Mouse (Mus musculus): ENCODE data around the gene Chtop. TPM values are rescaled to one million over a fixed set of nuclear protein-coding genes. Genes with fewer than 3 reads are reported as not detected.

Chtop gene
- total RNA-seq (2021) = 100 to 1,000 TPM; 110 to 118 TPM
- long read RNA-seq, experiment 1, transcript Chtop-201 (5 exons, 3,257 nt) = minor isoform, 7 of 91 reads
- long read RNA-seq, experiment 1, transcript Chtop-207 (5 exons, 1,321 nt) = minor isoform, 10 of 91 reads
- long read RNA-seq, experiment 1, transcript Chtop-202 (6 exons, 2,012 nt) = major isoform, 30 of 91 reads
- long read RNA-seq, experiment 1, partial matches to known transcripts = 11 of 91 reads
- long read RNA-seq, experiment 1, other reads (novel, unspliced or antisense) = 29 of 91 reads
- long read RNA-seq, experiment 2, transcript Chtop-207 (5 exons, 1,321 nt) = minor isoform, 5 of 112 reads
- long read RNA-seq, experiment 2, transcript Chtop-201 (5 exons, 3,257 nt) = minor isoform, 10 of 112 reads
- long read RNA-seq, experiment 2, transcript Chtop-202 (6 exons, 2,012 nt) = major isoform, 48 of 112 reads
- long read RNA-seq, experiment 2, partial matches to known transcripts = 4 of 112 reads
- long read RNA-seq, experiment 2, other reads (novel, unspliced or antisense) = 42 of 112 reads

DNA sequence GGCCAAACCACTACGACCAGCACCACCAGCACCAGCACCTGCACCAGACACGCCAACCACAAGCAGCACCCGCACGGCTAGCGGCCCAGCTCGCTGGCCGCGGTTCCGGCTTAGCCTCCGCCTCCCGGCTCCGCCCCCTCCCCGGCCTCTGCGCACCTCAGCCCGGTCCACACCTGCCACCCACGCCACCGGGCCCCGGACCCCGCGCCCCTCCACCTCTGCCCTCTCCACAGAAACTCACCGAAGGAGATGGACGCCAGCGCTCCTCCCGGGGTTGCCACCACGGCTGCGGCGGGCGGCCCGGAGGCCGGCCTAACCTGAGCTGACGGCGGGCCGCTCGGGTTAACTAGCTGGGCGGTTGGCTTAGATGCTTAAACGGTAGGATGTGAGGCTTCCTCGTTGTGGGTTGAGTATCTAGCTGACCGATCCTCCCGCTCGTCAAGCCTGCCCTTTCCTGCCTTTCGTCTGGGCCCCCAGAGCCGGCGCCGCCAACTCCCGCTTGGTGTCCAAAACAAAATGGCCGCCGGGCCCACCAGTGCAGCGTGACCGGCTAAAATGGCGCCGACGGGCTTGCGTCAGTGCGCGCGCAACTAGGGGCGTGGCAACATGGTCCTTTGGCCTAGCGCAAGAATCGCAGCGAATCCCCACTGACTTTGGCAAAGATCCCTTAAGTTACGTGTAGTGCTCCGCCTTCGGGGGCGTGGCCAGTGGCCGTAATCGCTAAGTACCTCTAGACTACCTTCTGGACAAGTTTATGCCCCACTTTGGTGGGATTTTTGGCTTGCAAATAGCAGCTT, at the start of gene Chtop:
Gene Chtop (minus strand): TSS at position 549 of the 797 bp plus-strand sequence.
- DNase-seq (ENCODE audit: low spot score in 2 of 2) = peak; percentile 99 to 100

DNA sequence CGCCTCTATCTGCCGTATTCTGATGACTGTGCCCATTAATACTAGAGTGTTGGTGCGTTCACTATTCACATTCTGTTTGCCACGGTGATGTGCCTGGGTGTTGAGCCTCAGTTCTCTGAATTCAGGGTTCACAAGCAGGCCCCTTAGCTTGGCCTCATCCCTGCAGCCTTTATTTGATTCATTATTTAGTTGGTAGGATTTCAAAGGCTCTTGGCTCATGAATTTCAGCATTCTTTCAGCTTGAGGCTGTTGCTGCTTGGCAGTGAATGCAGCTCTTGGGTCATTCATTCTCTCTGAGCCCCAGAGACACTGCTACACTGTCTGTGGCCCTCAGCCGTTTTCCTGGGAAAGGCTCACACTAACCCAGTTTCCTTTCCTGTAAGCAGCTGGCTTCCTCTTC, 46.7 kb upstream of the Chtop start:
- peak in 1 of 2 experiments; percentile 48 for DNase-seq (ENCODE audit: low spot score in 2 of 2)

DNA sequence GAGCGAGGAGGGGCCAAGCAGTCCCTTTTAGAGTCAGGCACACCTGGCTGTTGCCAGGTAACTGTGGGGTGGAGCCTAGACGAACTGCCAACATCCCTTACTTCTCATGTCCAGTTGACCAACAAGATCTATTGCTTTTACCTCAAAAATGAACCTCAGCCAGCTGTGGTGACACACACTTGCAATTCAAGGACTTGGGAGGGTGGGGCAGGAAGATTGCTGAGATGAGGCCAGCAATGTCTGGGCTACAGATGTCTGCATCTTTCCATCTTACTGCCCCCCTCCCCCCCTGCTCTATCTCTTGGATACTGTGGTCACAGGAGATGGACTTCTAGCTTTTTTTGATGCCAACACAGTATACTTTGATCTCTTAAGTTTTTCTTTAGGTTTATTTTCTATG, 42.9 kb upstream of the Chtop start:
- no peak for DNase-seq (ENCODE audit: low spot score in 2 of 2)

DNA sequence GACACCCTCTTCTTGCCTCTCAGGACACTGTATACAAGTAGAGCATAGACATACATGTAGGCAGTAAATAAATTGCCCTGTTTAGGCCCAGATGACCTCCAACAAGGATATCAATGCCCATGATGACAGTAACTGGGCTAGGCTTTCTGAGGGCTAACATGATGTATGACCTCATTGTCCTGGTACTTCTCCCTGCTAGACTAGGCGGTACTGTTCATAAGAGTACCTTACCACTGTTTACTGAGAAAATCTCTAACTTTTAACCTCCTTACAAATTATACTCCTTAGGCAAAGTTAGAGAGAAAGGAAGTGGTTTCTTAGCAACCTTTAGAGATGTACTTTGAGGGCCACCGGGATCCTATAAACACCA, 41.1 kb upstream of the Chtop start:
- no peak for DNase-seq (ENCODE audit: low spot score in 2 of 2)

DNA sequence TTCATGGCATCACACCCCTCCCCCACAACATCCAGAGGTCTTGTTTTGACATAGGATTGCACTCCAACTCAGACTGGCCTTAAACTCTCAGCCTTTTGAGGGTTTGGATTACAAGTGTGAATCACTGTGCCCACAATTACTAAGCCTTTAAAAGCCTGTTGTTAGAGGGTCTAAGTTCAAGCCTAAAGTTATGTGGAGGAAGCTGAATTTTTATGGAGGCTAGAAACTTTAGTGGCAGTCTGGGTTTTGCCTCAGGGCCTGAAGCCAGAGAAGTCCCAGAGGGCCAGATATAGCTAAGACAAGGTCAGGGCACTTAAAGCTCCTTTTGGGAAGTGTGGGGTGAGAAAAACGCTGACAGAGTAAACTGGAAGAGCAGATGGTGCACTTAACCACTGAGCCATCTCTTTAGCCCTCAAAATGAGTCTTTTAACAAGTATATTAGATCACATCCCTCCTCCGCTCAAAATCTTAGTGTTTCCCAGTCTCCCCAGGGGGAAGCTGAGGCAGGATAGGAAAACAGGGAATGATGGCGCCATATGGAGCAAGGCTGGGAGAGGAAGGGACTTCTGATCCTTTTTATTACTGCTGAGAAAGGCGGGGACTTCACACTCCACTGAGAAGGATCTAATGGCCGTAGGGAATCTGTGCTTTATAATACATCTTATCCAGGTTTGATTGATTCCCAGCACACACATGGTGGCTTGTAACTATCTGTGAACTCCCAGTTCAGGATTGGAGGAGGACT, 40.5 kb upstream of the Chtop start:
- DNase-seq (ENCODE audit: low spot score in 2 of 2) = no peak

DNA sequence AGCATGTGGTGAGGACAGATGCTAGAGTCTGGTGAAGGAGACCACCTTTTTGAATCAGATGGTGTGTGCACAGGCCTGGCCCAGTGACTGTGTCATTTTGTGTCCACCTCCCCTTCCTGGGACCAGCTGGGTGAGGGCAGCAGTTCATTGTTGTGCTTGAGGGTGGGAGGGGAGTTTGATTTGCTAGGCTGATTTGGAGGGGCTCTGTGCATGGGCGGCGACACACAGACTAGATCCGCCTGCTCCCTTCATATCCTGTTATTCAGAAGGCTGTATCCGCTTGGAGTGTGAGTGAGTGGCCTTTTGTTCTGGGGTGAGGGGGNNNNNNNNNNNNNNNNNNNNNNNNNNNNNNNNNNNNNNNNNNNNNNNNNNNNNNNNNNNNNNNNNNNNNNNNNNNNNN, 31.6 kb upstream of the Chtop start:
- no peak for DNase-seq (ENCODE audit: low spot score in 2 of 2)

DNA sequence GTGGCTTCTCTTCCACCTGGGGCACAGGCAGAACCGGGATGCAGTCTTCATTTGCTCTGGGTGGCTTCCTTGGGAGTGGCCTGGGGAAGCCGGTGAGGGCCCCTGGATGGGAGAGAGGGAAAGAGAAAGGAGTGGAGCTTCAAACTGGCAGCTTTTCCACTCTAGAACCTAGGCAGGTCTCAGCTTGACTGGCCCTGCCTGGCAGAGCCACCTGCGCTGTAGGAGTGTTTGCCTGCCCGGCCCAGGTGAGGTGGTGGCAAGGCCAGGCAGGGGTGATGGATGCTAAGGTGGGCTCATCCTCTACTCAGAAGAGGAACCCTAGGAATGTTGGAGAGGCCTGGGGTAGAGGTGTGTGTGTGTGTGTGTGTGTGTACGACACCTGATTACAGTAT, 28.6 kb upstream of the Chtop start:
- DNase-seq (ENCODE audit: low spot score in 2 of 2) = no peak

DNA sequence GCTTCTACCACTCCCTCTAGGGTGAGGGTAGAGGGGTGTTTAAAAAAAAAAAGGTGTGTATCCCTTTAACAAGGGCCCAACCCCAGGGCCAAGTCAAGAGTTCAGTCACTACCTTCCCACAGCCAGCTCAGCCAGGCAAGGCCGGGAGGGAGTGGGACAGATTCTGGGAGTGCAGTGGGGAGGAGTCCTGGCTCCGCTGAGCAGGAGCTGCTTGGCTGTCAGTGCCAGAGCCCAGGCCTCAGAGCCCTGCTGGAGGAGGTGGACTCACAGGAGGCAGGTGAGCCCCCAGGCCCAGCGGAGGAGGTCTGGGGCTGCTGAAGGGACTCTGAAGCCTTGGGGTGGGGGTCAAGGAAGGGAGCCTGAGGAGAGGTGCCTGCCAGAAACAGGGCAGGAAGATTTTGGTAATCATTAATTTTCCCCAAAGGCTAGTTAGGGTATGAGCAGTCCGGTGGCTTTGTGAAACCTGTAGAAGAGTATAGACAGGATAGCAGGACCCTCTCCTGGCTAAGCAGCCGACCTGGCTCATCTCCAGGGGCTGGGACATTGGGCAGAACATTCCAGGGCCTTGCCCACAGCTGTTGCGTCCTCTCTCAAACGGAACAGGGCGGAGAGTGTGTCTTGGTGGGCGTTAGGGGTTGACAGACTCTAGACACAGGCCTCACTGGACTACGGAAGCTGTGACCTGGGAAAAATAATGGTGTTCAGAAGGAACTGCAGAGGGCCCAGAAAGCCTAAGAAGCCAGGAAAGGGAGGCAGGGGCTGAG, 28.0 kb upstream of the Chtop start, which contains the start of gene S100a16:
Gene S100a16 (plus strand): TSS at position 114 of the 764 bp plus-strand sequence.
- DNase-seq (ENCODE audit: low spot score in 2 of 2) = peak; percentile 53 to 78

DNA sequence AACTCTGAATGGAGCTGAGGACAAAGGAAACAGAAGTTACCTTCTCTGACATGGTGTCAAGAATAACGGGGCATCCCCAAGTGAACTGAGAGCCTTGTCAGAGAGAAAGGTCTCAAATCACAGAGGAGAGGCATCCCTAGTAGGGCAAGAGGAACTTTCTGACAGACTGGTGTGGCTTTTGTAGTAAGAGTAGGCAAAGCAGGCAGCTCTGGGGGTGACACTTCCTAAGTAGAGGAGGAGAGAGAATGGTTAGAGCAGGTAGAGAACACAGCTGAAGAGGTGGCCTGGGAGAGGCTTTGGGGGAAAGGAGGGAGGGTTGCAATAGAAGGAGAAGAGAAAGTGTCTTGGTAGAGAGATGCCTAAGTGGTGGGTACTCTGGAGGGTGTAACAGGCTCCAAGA, 26.1 kb upstream of the Chtop start:
- DNase-seq (ENCODE audit: low spot score in 2 of 2) = no peak

DNA sequence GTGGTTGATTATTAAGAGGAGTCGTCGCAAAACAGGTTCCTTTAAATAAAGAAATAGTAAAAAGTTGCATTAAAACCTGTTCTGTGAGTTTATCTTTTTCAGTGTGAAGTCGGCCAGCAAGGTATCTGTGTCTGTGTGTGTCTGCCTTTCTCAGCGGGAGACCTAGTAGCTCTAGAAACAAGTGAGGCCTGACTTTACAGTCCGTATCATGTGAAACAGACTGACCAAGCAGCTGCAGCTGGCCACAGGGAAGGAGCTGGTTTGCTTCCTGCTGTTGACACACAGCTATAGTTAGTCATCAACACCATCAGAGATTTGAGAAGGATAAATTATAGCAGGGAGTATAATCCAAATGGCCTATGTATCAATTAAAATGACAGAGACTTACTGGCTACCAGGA, 22.4 kb upstream of the Chtop start:
- no peak for DNase-seq (ENCODE audit: low spot score in 2 of 2)

DNA sequence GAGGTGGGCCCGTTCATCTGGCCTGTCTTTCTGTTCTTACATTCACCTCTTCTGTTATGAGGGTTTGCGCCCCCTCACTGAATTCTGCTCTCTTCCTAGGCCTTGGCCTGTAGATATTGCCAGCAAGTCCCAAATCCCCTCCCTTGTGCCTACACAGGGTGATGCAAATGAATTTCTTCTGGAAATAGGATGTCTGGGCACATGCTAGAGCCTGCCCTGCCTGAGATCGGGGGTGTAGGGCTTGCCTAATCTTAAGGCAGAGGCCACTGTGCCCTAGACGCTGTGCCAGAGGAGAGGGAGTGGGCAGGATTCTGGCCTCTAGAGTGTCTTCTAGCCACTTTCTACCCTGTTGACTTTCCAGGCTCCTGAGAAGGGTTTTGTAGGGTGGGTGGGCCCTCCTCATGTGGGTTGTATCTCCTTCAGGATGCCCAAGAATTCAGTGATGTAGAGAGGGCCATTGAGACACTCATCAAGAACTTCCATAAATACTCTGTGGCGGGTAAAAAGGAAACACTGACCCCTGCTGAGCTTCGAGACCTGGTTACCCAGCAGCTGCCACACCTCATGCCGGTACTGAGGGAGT, 18.1 kb upstream of the Chtop start:
- no peak for DNase-seq (ENCODE audit: low spot score in 2 of 2)

DNA sequence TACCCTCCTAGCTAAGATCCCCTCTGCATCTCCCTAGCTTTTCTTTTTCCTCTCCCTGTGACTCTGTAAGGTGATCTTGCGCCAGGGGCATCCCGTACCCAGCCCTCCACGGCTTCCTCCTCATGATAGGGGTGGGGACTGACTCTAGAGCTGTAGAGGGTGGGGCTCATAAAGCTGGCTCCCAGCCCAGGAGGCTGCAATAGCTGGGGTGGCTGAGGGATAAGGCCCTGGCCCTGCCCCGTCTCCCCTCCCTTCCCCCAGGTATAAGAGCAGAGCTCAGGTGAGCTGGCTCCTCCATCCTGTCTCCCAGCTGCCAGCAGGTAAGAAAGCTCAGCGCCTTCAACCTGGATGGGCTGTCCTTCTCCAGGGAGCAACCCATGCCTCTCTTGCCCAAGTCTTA, 17.3 kb upstream of the Chtop start, which contains the start of gene S100a14:
Gene S100a14 (plus strand): TSS at position 277 of the 400 bp plus-strand sequence.
- DNase-seq (ENCODE audit: low spot score in 2 of 2) = no peak

DNA sequence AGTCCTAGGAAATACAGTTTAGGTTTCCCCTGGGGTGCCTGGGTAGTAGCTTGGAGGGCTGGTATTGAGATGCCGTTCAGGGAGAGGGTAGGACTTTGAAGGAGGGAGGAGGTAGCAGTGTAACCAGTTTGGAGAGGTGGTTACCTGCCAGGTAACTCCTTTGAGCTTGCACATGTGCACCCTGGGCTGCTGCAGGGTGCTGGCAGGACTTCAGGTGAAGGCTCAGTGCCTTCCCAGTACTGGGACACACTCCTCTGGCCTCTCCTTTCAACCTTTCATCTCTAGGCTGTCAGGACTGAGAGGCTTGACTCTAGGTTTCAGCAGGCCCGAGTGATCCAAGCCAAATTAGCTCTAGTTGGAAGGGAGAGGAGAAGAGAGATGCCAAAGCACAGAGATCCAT, 16.8 kb upstream of the Chtop start:
- DNase-seq (ENCODE audit: low spot score in 2 of 2) = no peak

DNA sequence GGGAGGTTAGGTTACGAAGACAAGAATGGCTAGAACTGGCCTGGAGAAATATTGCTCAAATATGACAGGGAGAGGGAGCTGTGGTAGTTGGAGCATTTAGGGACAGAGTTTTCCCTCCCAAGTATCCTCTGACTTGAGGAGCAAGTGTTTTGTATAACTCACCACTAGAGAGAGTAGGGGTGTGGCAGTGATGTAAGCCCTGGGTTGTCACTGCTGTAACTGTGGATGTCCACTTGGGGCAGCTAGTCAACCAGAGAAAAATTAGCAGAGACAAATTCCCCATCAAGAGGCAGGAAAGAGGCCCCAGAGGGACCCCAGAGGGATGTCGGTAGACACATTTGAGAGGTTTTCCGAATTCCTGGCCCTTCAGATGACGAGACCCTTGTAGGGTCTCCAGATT, 16.1 kb upstream of the Chtop start:
- DNase-seq (ENCODE audit: low spot score in 2 of 2) = peak in 1 of 2 experiments; percentile 45

DNA sequence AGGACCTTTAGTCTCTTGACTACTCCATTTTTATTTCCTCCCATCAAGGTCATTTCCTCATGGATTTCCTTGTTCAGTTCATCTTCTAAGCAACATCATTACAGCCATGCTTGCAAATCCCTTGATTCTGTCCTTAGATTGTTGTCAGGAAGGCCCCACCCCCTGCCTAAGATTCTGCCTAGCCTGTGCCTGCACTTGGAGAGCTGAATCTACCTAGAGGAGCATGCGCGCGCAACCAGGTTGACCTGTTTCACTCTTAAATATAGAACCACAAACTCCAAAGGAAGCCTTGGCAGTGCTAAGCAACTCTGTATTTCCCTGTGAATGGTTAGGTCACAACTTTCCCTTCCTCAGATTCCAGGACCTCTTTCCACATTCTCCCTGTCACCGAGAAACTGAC, 8.4 kb upstream of the Chtop start:
- no peak for DNase-seq (ENCODE audit: low spot score in 2 of 2)

DNA sequence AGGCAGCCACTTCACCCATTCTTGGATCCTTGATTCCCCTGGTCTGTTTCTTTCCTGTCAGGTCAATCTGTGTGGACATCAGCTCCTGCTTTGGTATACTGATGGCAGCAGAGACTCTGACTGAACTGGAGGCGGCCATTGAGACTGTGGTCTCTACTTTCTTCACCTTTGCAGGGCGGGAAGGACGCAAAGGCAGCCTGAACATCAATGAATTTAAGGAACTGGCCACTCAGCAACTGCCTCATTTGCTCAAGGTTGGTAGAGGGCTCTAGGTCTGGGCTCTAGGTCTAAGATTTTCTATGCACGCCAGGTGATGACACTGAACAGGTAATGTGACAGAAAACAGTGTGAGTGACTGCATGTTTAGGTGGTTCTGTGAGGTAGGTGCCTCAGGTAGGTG, 6.5 kb upstream of the Chtop start:
- DNase-seq (ENCODE audit: low spot score in 2 of 2) = no peak

DNA sequence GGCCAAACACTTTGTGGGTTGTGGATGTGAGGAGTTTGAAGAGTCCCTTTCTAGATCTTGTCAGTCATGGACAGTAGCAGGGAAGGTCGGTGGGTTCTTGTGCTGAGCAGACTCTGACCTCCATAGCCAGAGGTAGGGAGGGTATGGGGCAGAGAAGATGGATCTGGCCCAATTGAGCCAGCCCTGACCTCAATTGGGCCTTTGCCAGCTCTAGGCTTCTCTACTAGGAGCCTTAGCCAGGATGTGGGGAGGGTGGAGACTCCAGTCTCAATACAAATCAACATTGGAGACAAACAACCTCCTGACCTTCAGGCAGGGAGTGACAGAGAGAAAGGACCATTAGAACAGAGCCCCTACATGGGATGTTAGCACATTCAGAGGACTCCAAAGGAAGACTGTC, 5.9 kb upstream of the Chtop start:
- DNase-seq (ENCODE audit: low spot score in 2 of 2) = no peak

DNA sequence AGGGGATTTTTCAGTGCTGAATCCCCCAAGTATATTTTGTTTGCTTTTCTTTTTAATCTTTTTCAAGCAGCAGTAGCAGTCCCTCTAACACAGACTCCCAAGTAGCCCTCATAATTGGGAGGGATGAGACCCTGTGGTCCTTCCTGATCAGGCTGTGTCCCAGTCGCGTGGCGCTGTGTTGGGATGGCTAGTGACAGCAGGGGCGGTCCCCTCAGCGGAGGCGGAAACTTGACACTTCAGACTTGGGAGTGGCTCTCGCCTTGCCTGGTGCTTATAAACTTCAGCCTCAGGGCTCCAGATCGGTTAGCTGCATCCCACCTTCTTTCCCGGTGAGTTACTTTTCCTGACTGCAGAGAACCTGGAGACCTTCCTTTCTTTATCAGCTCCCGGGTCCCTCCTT, 5.4 kb upstream of the Chtop start:
- DNase-seq (ENCODE audit: low spot score in 2 of 2) = peak; percentile 40 to 72

DNA sequence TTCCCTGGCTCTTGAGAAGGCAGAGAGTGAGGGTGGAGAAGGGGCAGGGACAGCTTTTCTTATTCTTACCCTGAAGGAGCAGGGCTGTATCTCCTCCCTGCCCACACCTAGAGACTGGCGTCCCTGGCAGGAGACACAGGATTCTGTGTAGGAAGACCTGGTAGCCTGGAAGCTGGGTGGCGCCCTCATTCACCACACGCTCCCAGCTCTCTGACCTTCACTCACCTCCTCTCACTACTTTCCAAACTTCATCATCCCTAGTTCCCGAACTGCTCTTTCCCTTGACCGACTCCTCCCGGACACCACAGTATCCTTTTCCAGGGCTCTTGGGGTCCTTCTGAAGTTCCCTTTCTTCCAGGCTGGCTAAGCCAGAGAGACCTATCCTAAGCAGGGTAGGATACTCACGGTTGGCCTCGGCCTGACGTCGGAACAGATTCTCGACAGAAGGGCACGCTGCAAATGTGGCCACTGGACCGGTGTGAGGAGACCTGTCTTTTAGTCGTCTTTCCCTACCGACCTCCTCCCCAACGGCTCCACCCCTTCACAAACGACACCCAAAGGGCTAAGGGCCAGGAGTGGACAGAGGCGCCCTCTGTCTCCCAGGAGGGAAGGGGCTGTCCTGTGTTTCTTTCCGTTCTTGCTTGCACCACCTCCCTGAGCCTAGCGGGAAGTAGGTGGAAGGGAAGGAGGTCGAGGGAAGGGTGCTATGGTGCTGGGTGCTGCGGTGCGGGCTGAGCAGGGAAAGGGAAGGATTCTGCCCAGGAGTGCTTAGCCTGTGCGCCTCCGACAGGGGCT, 4.7 kb upstream of the Chtop start, which contains the start of the genes S100a1 and S100a13:
Gene S100a1 (minus strand): TSS at position 597 of the 795 bp plus-strand sequence.
Gene S100a13 (plus strand): TSS at position 640 of the 795 bp plus-strand sequence.
- DNase-seq (ENCODE audit: low spot score in 2 of 2) = peak in 1 of 2 experiments; percentile 52
